Mouse (Mus musculus): ENCODE measurements around the gene Rtn4. TPM values are rescaled to one million over a fixed set of nuclear protein-coding genes. Genes with fewer than 3 reads are reported as not detected.
A peak's percentile ranks its signal among the peaks of the same experiment; 100 is the strongest.
"Not testable (repeated sequence)": the region's sequence is repeated elsewhere in the genome, so short reads cannot be mapped to it uniquely, and the experiment has no call there.

Gene Rtn4
- polyA plus RNA-seq, 1 experiment, result 289 TPM

DNA sequence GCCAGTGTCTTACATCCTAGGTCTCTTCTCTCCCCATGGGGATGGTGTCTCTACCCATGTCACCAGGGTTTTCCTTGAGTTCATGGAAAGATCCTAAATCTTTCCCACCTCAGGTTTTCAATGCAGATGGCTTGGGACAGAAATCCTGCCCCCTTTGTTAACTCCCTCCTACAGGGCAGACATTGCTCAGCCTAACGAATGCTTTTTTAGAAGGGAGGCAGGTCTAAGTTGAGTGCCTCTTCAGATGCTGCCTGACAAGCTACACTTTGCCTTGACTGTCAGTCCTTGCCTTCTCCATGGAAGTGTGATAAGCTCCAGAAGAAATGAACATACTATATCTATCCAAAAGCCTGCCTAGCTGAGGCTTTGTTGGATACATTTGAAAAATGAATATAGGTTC lies 55.1 kb downstream of the Rtn4 start:
- TF ChIP-seq CTCF (IDR thresholded peaks at IDR 0.05; ENCODE audit: borderline replicate concordance, extremely low read depth, insufficient read depth, insufficient read length) (no peak), POLR2A (IDR thresholded peaks at IDR 0.05; ENCODE audit: borderline replicate concordance, extremely low read depth, insufficient read depth, insufficient read length, poor library complexity, severe bottlenecking) (no peak)
- no peak for DNase-seq (ENCODE audit: low read depth)

DNA sequence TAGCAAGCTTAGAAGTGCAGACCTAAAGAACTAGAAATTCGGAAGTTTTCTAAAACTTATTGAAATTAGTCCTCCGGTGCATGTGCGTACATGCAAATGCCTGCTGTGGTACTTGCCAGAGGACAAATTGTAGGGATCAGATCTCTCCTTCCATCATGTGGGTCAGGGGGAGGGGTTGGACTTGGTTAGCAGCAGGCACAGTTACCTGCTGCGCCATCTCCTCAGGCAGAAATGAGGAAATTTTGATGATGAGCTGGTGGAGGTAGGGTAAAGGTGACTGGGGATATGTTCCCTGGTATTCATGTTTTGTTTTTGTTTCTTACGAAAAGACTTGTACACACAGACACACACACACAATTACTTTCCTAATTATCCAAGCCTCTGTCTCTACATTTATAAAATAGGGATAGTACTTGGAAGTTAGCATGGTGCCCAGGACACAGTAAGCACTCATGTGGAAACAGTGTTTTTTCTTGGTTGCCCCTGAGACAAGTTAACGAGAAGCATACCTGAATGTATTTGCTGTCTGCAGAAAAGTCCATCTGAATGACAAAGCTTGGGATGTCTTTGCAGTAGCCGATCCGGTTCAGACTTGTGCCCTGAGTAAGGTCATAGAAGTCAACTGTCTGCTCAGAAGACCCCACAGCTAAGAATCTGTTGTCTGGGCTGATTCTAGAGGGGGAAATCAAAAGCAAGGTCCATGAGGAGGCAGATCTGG lies 56.2 kb downstream of the Rtn4 start:
- TF ChIP-seq POLR2A (IDR thresholded peaks at IDR 0.05; ENCODE audit: borderline replicate concordance, extremely low read depth, insufficient read depth, insufficient read length, poor library complexity, severe bottlenecking) (no peak), CTCF (IDR thresholded peaks at IDR 0.05; ENCODE audit: borderline replicate concordance, extremely low read depth, insufficient read depth, insufficient read length) (no peak)
- no peak for DNase-seq (ENCODE audit: low read depth)

DNA sequence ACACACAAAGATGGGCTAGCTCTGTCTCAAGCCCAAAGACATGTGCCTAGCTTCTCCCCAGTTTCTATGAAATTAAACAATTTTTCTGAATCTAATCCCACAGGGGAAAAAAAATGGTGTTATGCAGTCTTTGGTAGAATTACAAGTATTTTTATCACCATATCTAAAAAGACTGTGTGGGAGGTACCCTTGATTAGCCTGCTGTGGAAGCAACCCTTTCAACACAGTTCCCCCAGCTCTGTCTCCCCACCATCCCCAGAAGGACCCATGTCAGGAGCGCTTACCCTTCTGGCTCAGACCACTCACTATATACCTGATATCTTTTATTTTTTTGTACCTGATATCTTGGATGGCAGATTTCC lies 56.7 kb downstream of the Rtn4 start:
- DNase-seq (ENCODE audit: low read depth), result no peak
- TF ChIP-seq CTCF (IDR thresholded peaks at IDR 0.05; ENCODE audit: borderline replicate concordance, extremely low read depth, insufficient read depth, insufficient read length) (no peak), POLR2A (IDR thresholded peaks at IDR 0.05; ENCODE audit: borderline replicate concordance, extremely low read depth, insufficient read depth, insufficient read length, poor library complexity, severe bottlenecking) (no peak)

DNA sequence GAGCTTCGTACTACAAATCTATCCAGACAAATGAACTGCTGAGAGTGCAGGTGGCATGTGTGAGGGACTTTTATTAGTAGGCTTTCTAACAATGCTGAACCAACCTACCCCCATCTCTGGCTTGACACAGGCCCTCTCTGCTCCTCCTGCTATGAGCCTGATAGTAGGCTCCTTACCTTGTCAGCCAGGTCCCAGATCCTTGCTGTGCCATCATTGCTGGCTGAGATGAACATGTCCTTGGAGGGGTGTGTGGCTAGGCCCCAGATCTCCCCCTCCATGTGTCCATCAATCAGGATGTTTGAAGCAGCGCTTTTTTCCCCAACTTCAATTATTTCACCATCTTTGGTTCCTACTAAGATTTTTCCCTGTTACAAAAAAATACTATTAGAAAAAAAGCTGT lies 58.3 kb downstream of the Rtn4 start:
- DNase-seq (ENCODE audit: low read depth), result no peak
- TF ChIP-seq POLR2A (IDR thresholded peaks at IDR 0.05; ENCODE audit: borderline replicate concordance, extremely low read depth, insufficient read depth, insufficient read length, poor library complexity, severe bottlenecking) (no peak), CTCF (IDR thresholded peaks at IDR 0.05; ENCODE audit: borderline replicate concordance, extremely low read depth, insufficient read depth, insufficient read length) (no peak)

DNA sequence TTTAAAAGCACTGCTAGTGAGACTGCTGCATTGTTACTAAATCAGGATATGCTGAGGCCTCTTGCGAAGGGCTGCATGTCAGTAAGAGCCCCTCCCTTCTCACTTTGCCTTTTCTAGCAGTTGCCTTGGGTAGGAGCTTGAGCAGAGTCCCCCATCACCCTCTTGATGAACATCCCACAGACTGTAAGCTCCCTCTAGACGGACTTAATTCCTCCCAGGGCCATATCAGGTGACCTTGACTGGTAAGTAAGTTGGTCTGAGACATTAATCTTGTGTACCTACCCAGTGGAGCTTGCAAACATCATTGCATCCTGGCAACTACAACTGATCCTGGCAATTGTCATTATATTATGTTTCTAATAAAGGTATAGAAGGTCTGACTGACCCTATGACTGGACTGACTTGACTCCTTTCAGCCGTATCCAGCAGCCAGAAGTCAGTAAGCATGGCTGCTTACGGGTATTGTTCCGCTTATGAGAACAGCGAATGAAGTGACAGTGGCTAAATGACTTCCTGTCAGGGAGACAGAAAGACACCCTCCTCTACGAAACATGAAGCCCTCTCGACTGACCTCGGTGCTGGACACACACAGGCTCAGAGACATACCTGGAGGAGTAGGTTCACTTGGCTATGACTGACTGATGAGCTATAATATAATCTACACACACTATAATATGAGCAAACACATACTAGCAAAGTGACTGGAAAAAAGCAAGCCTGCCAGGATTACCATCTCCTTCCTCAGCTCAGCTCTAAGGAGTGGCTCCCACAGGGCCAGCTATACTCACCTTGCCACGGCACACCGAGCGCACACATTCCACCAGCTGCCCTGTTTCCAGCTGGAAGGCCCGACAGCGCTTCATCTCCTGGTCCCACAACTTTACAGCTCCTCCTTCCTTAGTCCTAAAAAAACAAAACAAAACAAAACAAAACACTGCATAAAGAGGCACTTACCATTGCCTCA lies 59.2 kb downstream of the Rtn4 start:
- no peak for DNase-seq (ENCODE audit: low read depth)
- no peak for TF ChIP-seq POLR2A (IDR thresholded peaks at IDR 0.05; ENCODE audit: borderline replicate concordance, extremely low read depth, insufficient read depth, insufficient read length, poor library complexity, severe bottlenecking)
- no peak for TF ChIP-seq CTCF (IDR thresholded peaks at IDR 0.05; ENCODE audit: borderline replicate concordance, extremely low read depth, insufficient read depth, insufficient read length)

DNA sequence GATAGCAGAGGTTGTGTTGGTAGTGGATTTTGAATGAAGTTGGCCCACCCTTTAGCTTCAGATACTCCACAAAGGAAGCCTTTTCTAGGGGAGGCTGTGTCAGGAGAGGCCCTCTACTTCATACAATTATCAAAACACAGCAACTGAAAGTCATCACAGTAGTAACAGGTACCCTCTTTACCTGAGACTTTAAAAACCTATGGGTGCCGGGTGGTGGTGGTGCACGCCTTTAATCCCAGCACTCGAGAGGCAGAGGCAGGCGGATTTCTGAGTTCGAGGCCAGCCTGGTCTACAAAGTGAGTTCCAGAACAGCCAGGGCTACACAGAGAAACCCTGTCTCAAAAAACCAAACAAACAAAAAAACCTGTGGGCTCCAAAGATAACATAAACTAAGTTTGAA lies 63.3 kb downstream of the Rtn4 start:
- DNase-seq (ENCODE audit: low read depth), result not testable (repeated sequence)

DNA sequence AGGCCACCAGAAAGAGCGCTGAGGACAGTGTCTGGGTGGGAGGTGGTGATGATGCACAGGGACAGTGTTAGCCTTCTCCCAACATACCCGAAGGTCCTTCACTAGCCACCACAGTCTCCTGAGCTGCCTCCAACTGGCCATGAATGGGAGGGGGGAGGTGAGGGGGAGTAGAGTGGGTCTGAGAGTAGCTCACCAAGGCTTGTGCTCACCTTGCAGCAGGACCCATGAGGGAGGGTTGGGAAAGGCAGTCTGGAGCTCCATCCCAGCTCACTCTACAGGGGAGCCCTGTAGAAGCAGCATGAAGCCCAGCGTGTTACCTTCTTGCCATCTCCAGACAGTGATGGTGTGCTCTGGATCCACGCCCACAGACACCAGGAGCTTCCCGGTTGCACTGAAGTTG lies 65.9 kb downstream of the Rtn4 start:
- no peak for DNase-seq (ENCODE audit: low read depth)
- no peak for TF ChIP-seq POLR2A (IDR thresholded peaks at IDR 0.05; ENCODE audit: borderline replicate concordance, extremely low read depth, insufficient read depth, insufficient read length, poor library complexity, severe bottlenecking)
- TF ChIP-seq CTCF (IDR thresholded peaks at IDR 0.05; ENCODE audit: borderline replicate concordance, extremely low read depth, insufficient read depth, insufficient read length), result no peak

DNA sequence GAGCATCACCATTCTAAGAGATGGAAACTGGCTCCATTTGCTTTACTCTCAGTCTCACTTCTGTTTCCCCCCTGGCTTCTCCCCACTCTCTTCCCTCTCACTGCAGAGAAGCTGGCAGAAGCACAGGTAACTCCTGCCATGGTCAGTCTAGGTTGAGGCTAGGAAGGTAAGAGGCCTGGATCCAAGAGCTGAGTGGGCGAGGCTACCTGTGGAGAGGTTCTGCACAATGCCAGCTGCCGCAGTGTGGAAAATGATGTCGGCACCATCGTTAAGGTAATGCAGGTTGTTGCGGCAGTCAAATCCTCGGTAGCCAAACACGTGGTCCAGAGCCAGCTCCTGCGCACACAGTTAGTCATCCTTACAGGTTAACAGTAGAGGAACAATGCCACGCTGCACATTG lies 68.6 kb downstream of the Rtn4 start:
- TF ChIP-seq CTCF (IDR thresholded peaks at IDR 0.05; ENCODE audit: borderline replicate concordance, extremely low read depth, insufficient read depth, insufficient read length), result no peak
- no peak for TF ChIP-seq POLR2A (IDR thresholded peaks at IDR 0.05; ENCODE audit: borderline replicate concordance, extremely low read depth, insufficient read depth, insufficient read length, poor library complexity, severe bottlenecking)
- no peak for DNase-seq (ENCODE audit: low read depth)

DNA sequence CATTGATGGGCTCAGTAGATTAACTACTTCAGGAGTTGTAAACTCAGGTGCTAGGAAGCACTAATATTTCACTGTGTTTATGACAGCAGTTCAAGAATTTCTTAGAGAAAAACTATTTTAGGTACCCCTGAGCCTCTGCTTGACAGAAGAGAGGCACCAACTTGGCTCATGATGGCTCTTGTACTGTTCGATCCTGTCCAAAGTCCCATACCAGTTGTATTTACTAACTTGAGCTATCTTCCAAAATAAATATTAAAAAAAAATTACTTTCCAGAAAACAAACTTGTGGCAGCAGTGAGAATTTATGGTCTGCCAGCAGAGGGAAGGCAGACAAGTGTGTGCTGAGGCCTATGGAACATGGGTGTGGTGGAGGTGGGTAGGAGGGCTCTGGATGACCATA lies 70.0 kb downstream of the Rtn4 start:
- no peak for DNase-seq (ENCODE audit: low read depth)
- TF ChIP-seq CTCF (IDR thresholded peaks at IDR 0.05; ENCODE audit: borderline replicate concordance, extremely low read depth, insufficient read depth, insufficient read length), result no peak
- no peak for TF ChIP-seq POLR2A (IDR thresholded peaks at IDR 0.05; ENCODE audit: borderline replicate concordance, extremely low read depth, insufficient read depth, insufficient read length, poor library complexity, severe bottlenecking)

DNA sequence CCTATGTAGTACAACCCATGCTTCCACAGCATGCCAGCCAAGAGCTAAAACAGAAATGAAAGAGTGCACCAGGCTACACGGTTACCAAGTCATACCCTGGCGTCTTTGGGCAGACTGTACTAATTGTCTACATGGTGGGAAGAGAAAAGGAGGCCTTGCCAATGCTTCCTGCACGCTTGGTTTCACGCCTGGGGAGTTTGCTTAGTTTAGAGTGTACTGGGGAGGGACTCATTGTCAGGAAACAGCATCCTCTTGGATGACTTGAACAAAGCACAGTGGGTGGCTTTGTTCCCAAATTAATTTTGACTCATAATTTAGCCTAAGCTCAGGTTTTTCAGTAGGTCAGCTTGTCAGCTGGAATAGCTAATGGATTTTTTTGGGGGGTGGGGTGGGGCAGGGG lies 72.3 kb downstream of the Rtn4 start:
- TF ChIP-seq POLR2A (IDR thresholded peaks at IDR 0.05; ENCODE audit: borderline replicate concordance, extremely low read depth, insufficient read depth, insufficient read length, poor library complexity, severe bottlenecking) (no peak), CTCF (IDR thresholded peaks at IDR 0.05; ENCODE audit: borderline replicate concordance, extremely low read depth, insufficient read depth, insufficient read length) (no peak)
- peak; percentile 56 for DNase-seq (ENCODE audit: low read depth)

DNA sequence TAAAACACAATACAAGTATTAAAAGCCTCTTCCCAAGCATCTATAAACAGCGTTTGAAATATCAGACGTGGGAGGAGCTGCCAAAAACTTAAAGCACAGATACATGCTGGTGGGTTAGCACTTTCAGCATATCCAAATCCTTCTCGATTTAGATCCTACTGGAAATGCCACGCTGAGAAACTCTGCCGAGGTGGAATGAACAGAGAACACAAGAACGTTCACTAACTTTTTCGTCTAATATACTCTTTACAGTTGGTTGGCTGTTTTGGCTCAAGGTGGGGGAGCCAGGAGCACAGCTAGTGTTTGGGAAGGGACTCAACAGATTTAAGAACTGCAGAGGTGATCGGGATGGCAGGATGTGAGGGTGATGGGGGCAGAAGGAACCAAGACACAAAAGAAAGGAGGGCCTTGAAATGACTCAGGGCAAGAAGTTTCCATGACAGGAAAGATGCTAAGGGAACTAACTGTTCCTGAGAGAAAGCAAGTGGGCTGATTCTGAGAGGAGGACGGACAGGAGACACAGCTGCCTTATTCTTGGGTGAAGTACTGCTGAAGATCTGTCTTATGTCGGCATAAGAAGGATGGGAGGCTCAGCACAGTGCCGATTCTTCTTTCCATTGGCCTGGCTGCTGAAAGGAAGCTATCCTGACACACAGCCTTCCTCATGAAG lies 73.7 kb downstream of the Rtn4 start:
- TF ChIP-seq CTCF (IDR thresholded peaks at IDR 0.05; ENCODE audit: borderline replicate concordance, extremely low read depth, insufficient read depth, insufficient read length) (no peak), POLR2A (IDR thresholded peaks at IDR 0.05; ENCODE audit: borderline replicate concordance, extremely low read depth, insufficient read depth, insufficient read length, poor library complexity, severe bottlenecking) (no peak)
- no peak for DNase-seq (ENCODE audit: low read depth)
